Mouse (Mus musculus) MN1 (cell line): Measurements from ENCODE around the gene Tph1.

Experiments used
- DNase-seq: peaks from one replicate; pipeline ENCODE4 v3.0.0-alpha.2; 2016; ENCODE audit warnings: low spot score

Tph1 gene

GRCm38 (mm10) chr7:46648431-46649140, 23.8 kb downstream of the Tph1 start:
- DNase-seq: no peak

- peak; percentile 48 for DNase-seq
These were observed 29.2 kb downstream of the Tph1 start for GRCm38 (mm10) chr7:46643172-46643571.

- no peak for DNase-seq
These were observed 32.3 kb downstream of the Tph1 start for GRCm38 (mm10) chr7:46640062-46640461.

DNA sequence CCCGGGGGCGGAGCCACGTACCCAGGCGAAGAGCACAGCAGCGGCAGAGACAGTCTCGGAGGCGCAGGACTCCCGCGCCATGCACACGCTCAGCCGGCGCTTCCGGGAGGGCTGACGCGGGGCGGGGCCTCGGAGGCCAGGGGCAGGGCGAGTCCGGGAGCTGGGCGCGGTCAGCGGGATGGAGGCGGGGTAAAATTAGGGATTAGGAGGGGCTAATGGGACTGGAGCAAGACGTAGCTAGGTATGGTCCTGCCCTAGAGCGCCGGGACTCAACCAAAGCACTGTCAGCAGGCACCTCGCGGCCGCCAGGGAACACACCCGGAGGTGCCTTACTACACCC, 32.7 kb downstream of the Tph1 start, which contains the start of gene Sergef:
Sergef (minus strand) TSS at position 116 of the 340 bp plus-strand sequence.
- peak; percentile 92 for DNase-seq

- DNase-seq: no peak
These were observed 33.2 kb downstream of the Tph1 start for GRCm38 (mm10) chr7:46638889-46639691.

- DNase-seq: no peak
These were observed 43.9 kb downstream of the Tph1 start for GRCm38 (mm10) chr7:46628375-46628975.

DNA sequence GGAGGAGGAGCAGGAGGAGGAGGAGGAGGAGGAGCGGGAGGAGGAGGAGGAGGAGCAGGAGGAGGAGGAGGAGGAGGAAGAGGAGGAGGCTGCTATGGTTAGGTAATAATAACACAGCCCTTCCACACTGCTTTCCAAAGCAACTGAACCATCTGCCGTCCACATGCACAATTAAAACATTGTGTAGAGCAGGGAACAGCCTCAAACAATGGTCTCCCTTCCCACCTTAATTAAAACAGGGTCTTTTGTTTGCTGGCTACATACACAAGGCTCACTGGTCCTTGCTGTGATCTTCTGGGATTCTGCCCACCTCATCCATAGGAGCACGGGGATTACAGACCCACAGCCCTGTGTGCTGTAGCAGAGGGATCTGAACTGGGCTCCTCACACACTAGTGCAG, 48.4 kb downstream of the Tph1 start:
- DNase-seq: no peak

- no peak for DNase-seq
These were observed 53.8 kb downstream of the Tph1 start for GRCm38 (mm10) chr7:46618416-46619110.

DNA sequence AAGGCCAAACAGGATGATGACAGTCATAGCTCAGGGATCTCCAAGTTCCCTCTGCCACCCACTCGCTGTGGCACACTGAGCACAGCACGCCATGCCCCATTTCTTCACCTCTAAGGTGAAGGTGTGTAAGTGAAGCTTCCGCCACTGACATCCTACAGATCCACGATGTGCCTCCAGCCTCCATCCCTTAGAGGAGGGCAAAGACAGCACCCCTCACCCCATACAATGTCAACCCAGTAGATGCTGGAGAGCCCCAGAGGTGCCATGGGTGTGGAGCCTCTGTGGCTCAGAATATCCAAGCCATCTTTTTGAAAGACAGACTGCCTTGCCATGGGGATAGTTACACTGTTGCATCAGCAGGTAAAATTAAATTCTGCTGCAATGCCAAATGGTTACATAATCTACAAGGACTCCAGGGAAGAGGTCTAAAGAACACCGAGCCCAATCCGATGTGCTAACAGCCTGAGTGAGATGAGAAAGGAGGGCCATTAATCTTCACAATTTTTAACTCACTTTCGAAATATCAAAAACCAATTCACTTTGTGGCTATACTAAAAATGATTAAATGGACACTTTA, 55.8 kb downstream of the Tph1 start:
- no peak for DNase-seq

GRCm38 (mm10) chr7:46615256-46615977, 56.9 kb downstream of the Tph1 start:
- no peak for DNase-seq

GRCm38 (mm10) chr7:46614263-46614662, 58.1 kb downstream of the Tph1 start:
- no peak for DNase-seq

DNA sequence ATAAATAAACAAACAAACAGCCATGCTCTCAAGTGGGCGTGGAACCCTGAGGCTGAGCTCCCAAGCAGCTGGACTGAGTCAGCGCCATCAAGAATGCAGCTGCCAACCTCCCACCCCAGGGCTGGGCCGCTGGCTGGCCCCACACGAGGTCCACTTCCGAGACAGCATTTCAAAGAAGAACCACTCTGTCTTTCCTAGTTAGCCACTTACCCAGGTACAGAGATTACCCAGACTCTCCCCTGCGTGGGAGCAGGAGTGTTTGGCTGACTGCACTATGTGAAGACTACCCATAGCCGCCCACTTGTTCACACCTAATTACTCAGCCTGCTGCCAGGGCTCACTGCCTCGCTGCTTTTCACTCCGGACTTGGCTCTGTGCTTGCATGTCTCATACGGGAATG, 59.2 kb downstream of the Tph1 start:
- no peak for DNase-seq

- no peak for DNase-seq
These were observed 59.9 kb downstream of the Tph1 start for GRCm38 (mm10) chr7:46612421-46612937.

DNA sequence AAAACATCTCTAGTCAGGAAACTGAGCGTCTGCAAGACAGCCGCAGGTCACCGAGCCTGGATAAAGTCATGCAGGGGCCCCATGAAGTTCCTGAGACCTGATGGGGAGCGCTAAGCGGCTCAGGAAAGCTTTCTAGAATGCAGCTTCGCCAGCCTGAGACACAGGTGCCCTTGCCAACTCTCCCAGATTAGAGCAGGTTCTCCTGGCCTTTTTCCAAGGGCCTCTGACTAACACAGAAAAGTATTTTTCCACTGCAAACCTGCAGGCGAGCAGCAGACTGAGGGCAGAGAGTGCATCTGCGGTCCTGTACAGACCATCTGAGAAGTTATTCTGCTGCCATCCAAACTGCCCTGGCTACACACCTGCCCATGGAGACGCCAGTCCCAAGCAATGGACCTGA, 60.4 kb downstream of the Tph1 start:
- no peak for DNase-seq

DNA sequence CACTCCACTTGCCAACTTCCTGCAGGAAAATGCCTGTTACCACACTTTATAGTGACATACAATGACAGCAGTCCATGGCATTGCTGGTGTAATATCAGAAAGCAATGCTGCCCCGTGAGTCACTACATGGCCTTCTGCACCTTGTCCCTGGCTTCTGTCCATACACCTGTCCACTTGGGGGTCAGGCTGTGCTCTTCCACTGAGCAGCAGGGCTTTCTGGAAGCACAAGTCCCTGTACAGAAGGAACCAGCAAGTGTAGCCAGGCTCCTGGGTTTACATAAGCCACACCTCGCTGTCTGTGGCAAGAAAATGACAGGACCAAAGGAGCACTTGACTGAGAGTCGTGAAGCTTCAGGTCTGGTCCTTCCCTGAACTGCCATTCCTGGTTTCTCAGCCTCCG, 63.0 kb downstream of the Tph1 start:
- no peak for DNase-seq

DNA sequence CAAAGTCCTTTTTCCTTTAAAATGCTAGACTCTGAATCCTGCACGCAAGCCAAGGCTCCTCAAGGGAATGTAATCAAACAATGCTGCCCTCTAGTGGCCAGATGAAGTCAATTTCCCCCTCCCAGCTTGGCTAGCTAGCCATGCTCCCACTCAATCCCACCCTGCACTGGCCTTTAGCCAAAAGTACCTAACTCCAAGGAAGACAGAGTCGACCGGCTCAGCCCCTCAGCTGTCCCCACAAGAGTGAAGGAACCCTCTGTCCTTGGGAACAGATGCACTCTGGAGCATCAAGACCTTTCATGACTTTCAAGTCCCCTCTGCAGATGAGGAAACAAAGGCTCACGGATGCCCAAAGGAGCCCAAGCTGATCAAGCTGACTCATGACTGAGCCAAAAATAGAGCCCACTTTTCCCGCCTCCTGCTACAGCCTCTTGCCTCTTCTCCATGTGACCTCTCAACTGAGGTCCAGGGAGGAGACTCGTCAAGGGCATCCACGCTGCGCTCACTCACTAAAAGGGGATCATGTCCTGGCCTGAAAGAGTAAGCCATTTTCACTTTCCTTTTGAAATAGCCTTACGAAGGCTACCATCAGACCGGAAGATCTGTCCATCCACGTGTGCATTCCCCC, 64.8 kb downstream of the Tph1 start:
- peak; percentile 73 for DNase-seq

GRCm38 (mm10) chr7:46607031-46607426, 65.3 kb downstream of the Tph1 start:
- no peak for DNase-seq

DNA sequence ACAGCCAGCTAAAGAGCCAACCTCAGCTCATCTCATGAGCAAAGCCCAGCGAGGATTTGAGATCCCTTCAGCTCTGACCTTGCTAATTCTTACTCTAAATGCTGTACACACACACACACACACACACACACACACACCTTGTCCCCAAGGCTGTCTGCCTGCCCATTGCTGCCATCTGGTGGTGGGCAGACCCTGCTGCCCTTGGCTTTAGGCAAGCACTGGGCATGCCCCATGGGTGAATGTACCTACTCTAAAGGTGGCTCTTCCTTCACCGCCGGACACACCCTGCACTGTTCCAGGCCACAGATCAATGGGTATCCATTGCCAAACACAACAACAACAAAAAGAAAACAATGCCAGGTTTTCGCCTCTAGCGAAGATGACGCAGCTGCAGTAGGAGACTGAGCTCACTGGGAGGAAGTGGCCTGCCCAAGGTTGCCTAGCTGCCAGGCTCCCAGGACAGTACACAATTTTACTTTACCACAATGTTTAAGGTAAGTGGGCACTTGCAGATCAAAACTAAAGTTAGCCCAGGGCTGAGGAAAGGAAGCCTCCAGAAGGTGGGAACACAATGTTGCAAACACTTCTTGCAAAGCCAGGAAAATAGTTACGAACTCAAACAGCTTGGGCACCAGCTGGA, 65.8 kb downstream of the Tph1 start:
- DNase-seq: peak; percentile 72

- DNase-seq: peak; percentile 13
These were observed 69.3 kb downstream of the Tph1 start for GRCm38 (mm10) chr7:46603051-46603450.

- peak; percentile 15 for DNase-seq
These were observed 70.3 kb downstream of the Tph1 start for GRCm38 (mm10) chr7:46602079-46602478.
